Mouse (Mus musculus): ENCODE data around the gene Atp6ap1.
A peak's percentile ranks its signal among the peaks of the same experiment; 100 is the strongest.

Gene Atp6ap1

GRCm38 (mm10) chrX:74296538-74297448 lies at the start of gene Atp6ap1:
TSS of gene Atp6ap1 (plus strand) at chrX:74297097.
- peak; percentile 95 for DNase-seq (ENCODE audit: low read depth)

DNA sequence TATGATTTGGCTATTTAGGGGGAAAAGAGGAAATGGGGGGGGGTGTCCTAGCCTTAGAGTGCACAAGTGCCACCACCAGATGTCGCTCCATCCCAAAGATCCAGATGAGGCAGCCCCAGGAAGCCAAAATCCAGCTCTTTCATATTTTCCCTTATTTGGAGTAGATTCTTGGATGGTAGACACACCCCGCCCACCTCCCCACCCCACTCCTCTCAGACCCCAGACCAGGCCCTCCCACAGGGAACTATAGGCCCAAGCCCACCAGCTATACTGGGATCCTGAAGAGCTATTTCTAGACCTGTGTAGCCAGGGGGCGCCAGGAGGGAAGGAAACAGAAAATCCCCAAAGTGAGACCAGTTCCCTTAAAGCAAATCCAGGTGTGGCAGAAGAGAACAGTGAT lies 48.2 kb upstream of the Atp6ap1 start:
- DNase-seq (ENCODE audit: low read depth): peak; percentile 83

- DNase-seq (ENCODE audit: low read depth): peak; percentile 79
These were observed 47.3 kb upstream of the Atp6ap1 start, which contains the start of gene Flna for GRCm38 (mm10) chrX:74249615-74250014. TSS of gene Flna (minus strand) at chrX:74249820.

DNA sequence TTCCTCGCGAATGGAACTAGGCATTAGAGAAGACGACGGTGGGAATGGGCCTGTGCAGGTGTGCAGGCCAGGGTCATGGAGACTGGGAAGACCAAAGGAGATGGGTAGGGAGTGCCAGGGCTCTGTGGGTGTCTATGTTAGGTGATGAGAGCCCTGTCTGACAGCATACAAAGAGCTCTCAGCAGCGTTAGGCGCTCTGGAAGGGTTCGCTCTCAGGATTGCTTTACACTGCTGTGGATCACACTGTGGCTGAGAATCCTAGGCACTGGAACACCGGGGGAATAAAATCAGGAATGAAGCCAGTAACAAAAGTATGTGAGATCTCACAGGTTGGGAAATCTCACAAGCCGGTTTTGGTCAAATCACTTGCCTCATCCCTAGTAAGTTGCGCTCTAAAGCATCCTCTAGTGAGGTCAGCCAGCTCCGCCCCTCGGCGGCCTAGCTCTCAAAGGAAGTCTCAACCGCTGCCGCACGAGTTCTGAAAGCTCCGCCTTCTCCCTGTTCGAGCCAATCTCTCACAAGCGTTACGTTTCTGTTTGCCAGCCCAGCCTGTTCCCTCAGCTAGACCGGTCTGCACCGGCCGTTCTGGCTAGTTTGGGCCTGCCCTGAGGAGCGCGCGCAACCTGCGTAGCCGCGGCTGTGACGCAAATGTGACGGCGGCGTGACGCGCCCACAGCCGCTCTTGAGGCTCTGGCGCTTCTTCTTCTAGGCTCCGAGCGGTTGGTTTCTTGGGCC lies 42.6 kb upstream of the Atp6ap1 start, which contains the start of gene Emd:
Emd (plus strand) TSS at position 535 of the 735 bp plus-strand sequence.
- peak; percentile 95 for DNase-seq (ENCODE audit: low read depth)

- peak; percentile 34 for DNase-seq (ENCODE audit: low read depth)
These were observed 41.9 kb upstream of the Atp6ap1 start for GRCm38 (mm10) chrX:74254888-74255565.

GRCm38 (mm10) chrX:74257746-74258145 lies 39.2 kb upstream of the Atp6ap1 start:
- no peak for DNase-seq (ENCODE audit: low read depth)

DNA sequence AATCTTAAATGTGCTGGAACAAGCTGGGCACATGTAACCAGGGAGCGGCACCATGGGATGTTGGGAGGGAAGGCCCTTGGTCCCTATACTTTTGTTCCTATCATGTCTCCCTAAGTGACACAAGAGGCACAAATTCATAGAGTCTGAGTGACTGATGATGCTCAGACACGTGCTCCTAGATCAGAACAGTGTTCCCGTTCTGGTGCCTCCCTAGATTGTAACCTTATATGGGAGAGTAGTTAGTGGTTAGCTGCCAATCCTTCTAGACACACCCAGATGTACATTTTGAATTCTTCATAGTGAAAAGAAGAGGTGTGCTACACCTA lies 27.2 kb upstream of the Atp6ap1 start:
- no peak for DNase-seq (ENCODE audit: low read depth)

GRCm38 (mm10) chrX:74270062-74270901 lies 26.6 kb upstream of the Atp6ap1 start, which contains the start of gene Rpl10:
TSS of gene Rpl10 (plus strand) at chrX:74270812.
- peak; percentile 96 for DNase-seq (ENCODE audit: low read depth)

DNA sequence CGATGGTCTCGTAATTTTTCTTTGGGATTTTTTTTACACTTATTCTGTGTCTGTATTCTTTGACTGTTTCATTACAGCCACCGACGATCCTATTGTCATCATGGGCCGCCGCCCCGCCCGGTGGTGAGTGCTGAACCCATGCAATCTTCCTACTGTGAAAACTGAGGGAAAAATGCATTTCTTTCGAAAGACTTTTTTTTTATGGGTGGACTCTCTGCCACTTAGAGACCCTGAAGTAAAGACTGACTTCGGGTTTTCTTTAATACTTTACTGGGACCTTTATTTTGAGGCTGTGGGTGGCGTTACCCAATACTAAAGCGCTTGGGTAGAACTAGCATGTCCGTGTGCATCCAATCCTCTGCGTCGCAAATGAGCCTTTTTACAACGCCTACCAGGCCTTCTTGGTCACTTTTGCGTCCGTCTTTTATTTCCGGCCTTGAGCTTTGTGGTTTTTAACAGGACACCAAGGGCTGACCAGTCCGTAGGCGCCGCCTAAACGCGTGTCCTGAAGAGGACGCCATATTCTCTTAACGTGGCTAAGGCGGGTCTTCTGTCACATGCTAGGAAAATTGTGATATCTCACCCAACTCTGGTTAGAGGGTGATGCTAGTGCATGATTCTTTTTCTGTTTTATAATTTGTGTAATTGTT lies 25.9 kb upstream of the Atp6ap1 start:
- DNase-seq (ENCODE audit: low read depth): peak; percentile 69

- DNase-seq (ENCODE audit: low read depth): peak; percentile 48
These were observed 23.2 kb upstream of the Atp6ap1 start for GRCm38 (mm10) chrX:74273422-74274322.

DNA sequence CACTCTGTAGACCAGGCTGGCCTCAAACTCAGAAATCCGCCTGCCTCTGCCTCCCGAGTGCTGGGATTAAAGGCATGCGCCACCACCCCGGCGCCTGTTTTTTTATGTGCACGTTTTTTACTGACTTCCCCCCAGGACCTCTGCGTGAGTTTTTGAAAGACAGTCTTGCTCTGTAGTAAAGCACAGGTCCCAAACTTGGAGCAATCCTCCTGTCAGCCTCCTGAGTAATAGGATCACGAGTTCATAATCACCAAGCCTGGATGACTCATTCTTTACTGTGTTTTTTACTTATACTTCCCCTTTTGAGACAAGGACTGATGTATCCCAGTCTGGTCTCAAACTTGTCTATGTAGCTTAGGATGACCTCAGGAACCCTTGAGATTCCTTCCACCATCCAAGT lies 19.0 kb upstream of the Atp6ap1 start:
- DNase-seq (ENCODE audit: low read depth): peak; percentile 54

DNA sequence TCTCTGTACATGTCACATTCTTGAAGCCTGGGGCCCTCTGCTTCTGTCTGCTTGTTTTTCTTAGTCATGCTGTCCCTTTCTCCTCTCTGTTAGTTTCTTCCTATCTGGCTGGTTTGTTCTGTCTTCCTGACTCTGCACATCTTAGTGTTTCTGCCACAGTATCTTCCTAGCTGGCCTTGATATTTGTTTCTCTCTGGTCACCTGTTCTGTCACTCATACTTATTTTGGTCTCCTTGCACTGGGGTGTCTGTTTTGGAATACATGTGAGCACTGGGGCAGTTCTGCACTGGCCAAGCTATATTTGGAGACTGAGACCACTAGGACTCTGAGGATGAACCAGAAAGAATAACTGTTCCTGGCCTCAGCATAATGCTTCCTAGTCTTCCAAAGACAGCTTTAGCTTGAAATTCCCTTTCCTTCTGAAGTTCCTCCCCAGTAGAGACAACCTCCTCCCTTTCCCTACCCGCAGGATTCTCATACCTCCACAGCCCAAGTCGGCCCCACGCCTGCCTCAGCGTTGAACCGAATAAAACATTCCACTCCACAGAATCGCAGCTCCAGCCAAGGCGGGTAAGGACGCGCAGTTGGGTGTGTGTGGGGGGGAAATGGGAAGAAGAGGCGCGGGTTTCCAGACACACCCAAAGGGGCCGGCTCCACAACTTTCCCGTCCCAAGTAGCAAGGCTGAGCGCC lies 15.7 kb upstream of the Atp6ap1 start:
- no peak for DNase-seq (ENCODE audit: low read depth)

DNA sequence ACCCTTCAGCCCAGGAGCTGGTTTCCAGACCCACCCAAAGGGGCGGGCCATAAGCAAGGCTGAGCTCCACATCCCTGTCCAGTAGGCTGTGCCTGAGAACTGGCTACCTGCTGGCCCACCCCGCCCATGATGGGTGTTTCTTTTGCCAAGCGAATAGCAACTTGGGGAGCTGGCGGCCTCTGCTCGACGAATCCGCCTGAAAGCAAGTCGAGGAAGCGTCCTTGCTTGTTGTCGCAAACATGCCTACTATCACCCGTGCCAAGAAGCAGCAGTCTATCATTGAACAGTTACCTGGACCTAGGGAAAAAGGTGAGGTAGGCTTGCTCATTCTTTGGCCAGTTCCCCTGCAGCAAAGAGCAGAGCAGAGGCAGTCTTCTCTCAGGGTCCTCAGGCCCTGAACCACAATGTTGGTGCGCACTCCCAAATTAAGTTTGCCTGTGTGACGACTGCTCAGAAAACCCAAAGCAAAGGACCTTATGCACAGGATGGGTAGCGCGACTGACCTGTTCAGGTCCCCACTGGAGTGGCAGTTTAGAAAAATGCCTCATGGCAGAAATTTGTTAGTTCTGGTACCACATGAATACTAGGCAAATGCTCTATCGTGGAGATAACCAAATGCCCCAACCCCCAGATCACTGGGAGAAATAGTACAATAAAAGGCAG lies 15.0 kb upstream of the Atp6ap1 start, which contains the start of the genes Taz and Dnase1l1:
Taz (plus strand) TSS at position 181 of the 663 bp plus-strand sequence.
Dnase1l1 (minus strand) TSS at position 606 of the 663 bp plus-strand sequence.
- peak; percentile 89 for DNase-seq (ENCODE audit: low read depth)

DNA sequence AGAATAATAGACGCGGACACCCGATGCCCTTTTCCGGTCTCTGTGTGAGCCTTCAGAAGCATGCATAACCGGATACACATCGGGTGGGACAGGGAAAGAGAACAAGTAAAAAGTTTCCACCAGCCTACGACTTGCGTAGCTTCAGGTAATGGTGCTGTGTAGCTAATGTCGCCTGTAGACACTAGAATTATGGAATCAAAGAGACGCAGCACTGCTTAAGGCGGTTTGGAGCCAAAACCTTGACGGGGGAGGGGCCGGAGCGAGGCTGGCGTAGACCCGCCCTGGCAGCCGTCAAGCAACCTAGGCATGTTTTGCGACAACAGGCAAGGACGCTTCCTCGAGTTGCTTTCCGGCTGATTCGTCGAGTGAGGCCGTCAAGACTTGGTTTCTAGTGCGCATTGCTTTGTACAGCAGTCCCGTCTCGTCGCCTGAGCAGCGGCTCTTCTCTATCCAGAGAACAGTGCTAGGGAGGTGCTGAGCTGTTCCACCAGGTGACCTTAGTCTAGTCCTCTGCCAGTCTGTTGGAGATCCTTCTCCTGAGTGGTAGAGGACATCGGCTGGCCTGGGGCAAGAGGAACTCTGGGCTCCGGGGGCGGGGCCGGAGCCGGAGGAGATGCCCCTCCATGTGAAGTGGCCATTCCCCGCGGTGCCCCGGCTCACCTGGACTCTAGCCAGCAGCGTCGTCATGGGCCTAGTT lies 14.4 kb upstream of the Atp6ap1 start:
- peak; percentile 90 for DNase-seq (ENCODE audit: low read depth)

GRCm38 (mm10) chrX:74283092-74283437 lies 13.8 kb upstream of the Atp6ap1 start:
- no peak for DNase-seq (ENCODE audit: low read depth)

DNA sequence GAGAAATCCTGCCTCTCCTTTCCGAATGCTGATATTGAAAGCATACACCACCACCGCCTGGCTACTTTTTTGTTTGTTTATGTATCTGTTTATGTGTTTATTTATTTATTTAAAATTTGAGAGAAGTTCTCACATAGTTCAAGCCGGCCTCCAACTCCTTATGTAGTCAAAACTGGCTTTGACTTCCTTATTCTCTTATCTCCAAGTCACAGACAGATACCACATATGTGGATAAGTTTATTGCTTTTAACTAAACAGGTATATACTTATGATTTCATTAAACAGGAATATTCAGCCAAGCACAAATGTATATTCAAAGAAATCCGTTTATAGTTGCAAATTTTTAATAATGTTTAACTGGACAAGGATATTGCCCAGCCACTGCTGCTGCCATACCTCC lies 3.5 kb upstream of the Atp6ap1 start:
- DNase-seq (ENCODE audit: low read depth): no peak

DNA sequence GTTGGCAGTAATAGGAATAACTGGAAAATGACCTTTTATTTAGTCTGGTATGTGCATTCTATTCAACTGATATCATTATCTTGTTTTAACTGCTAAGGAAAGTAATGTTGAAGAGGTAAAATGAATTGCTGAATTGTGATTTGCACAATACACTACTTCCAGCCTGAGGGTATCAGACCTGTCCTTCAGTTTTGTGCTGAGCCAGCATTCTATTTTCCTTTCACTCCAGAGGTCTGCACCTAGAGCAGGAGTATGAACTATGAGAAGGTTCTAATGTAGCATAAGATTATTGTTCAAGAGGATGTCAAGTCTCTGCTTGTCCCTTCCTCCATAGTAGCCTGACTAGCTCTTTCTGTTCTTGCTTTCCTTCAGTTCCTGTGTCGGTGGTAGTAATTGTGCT lies 1.5 kb downstream of the Atp6ap1 start:
- DNase-seq (ENCODE audit: low read depth): no peak

DNA sequence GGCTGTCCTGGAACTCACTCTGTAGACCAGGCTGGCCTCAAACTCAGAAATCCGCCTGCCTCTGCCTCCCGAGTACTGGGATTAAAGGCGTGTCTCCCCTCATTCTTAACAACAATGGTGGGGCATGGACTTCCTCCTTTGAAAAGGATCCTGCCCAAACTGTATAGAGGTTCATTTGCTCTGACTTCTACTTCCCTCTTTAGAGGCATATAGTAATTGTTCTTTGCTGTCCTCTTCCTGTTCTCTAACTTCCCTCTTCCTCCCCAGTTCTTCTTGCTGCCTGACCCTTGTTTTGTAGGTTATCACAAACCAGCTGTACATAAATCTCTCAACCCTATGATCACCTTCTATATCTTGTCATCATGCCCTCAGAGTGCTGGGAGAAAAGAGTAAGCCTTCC lies 2.8 kb downstream of the Atp6ap1 start:
- DNase-seq (ENCODE audit: low read depth): no peak
